Mouse (Mus musculus): ENCODE results near the gene Rrbp1. TPM values are rescaled to one million over a fixed set of nuclear protein-coding genes. Genes with fewer than 3 reads are reported as not detected.

Gene Rrbp1
- polyA plus RNA-seq, 1 experiment from 2014 or later = 52.4 TPM

GRCm38 (mm10) chr2:143978444-143979147, 32.5 kb downstream of the Rrbp1 start:
- no peak overlapping the region for H3K4me2 ChIP-seq (ENCODE audit: low read depth, low read length)
- 90% methylated on average over 8 of the region's 8 CpGs for WGBS
- no peaks in the 10 kb centered on the region for H3K27me3 ChIP-seq (ENCODE audit: control insufficient read depth, insufficient read depth, low read length)
- peaks cover 8% of the 10 kb centered on the region for H3K36me3 ChIP-seq (ENCODE audit: control insufficient read depth, insufficient read depth)
- H3K9me3 ChIP-seq (replicated peaks; ENCODE audit: control insufficient read depth, low read length) = no peaks in the 10 kb centered on the region
- ATAC-seq (replicated peaks; ENCODE audit: extremely low read depth, insufficient read depth, low FRiP score) = no peak
- H3K9ac ChIP-seq (ENCODE audit: low read length) = no peak overlapping the region
- H3K4me3 ChIP-seq (ENCODE audit: low read length) = no peak overlapping the region
- no peak overlapping the region for H3K27ac ChIP-seq (ENCODE audit: low read length)
- H3K4me1 ChIP-seq (ENCODE audit: control insufficient read depth, insufficient read depth, low read length) = 0 out of 2 replicates have a peak, but pooled peaks cover 3% of the 10 kb centered on the region

- H3K4me3 ChIP-seq (ENCODE audit: low read length) = no peak overlapping the region
- WGBS = 91% methylated on average over 5 of the region's 5 CpGs
- H3K9me3 ChIP-seq (replicated peaks; ENCODE audit: control insufficient read depth, low read length) = no peaks in the 10 kb centered on the region
- no peaks in the 10 kb centered on the region for H3K27me3 ChIP-seq (ENCODE audit: control insufficient read depth, insufficient read depth, low read length)
- H3K4me1 ChIP-seq (ENCODE audit: control insufficient read depth, insufficient read depth, low read length) = peaks cover 3% of the 10 kb centered on the region; the same call in 1 of the 2 replicates
- no peak overlapping the region for H3K27ac ChIP-seq (ENCODE audit: low read length)
- no peak for ATAC-seq (replicated peaks; ENCODE audit: extremely low read depth, insufficient read depth, low FRiP score)
- no peak overlapping the region for H3K9ac ChIP-seq (ENCODE audit: low read length)
- peaks cover 31% of the 10 kb centered on the region for H3K36me3 ChIP-seq (ENCODE audit: control insufficient read depth, insufficient read depth)
- H3K4me2 ChIP-seq (ENCODE audit: low read depth, low read length) = no peak overlapping the region
Measured at GRCm38 (mm10) chr2:143975146-143975649, 35.9 kb downstream of the Rrbp1 start.

GRCm38 (mm10) chr2:143973161-143973560, 37.9 kb downstream of the Rrbp1 start:
- peaks cover 41% of the 10 kb centered on the region for H3K36me3 ChIP-seq (ENCODE audit: control insufficient read depth, insufficient read depth)

GRCm38 (mm10) chr2:143971887-143972286, 39.2 kb downstream of the Rrbp1 start:
- Histone ChIP-seq H3K4me2 (ENCODE audit: low read depth, low read length) (no peak overlapping the region), H3K9ac (ENCODE audit: low read length) (no peak overlapping the region), H3K27me3 (ENCODE audit: control insufficient read depth, insufficient read depth, low read length) (no peaks in the 10 kb centered on the region), H3K4me1 (ENCODE audit: control insufficient read depth, insufficient read depth, low read length) (peaks cover 3% of the 10 kb centered on the region; the same call in 1 of the 2 replicates), H3K4me3 (ENCODE audit: low read length) (no peak overlapping the region), H3K9me3 (replicated peaks; ENCODE audit: control insufficient read depth, low read length) (no peaks in the 10 kb centered on the region), H3K36me3 (ENCODE audit: control insufficient read depth, insufficient read depth) (peaks cover 50% of the 10 kb centered on the region), H3K27ac (ENCODE audit: low read length) (no peak overlapping the region)
- 81% methylated on average over 2 of the region's 2 CpGs for WGBS
- ATAC-seq (replicated peaks; ENCODE audit: extremely low read depth, insufficient read depth, low FRiP score) = no peak

More at GRCm38 (mm10) chr2:143973161-143973560, 37.9 kb downstream of the Rrbp1 start:
- H3K4me1 ChIP-seq (ENCODE audit: control insufficient read depth, insufficient read depth, low read length) = peaks cover 3% of the 10 kb centered on the region; the same call in 1 of the 2 replicates
- no peaks in the 10 kb centered on the region for H3K9me3 ChIP-seq (replicated peaks; ENCODE audit: control insufficient read depth, low read length)
- H3K9ac ChIP-seq (ENCODE audit: low read length) = no peak overlapping the region
- no peak overlapping the region for H3K4me2 ChIP-seq (ENCODE audit: low read depth, low read length)
- WGBS = 88% methylated on average over 7 of the region's 7 CpGs
- no peak overlapping the region for H3K4me3 ChIP-seq (ENCODE audit: low read length)
- no peak for ATAC-seq (replicated peaks; ENCODE audit: extremely low read depth, insufficient read depth, low FRiP score)
- no peak overlapping the region for H3K27ac ChIP-seq (ENCODE audit: low read length)
- H3K27me3 ChIP-seq (ENCODE audit: control insufficient read depth, insufficient read depth, low read length) = no peaks in the 10 kb centered on the region

- no peak for ATAC-seq (replicated peaks; ENCODE audit: extremely low read depth, insufficient read depth, low FRiP score)
- peaks cover 61% of the 10 kb centered on the region for H3K36me3 ChIP-seq (ENCODE audit: control insufficient read depth, insufficient read depth)
Measured at GRCm38 (mm10) chr2:143970841-143971240, 40.2 kb downstream of the Rrbp1 start.

GRCm38 (mm10) chr2:143969260-143969659, 41.8 kb downstream of the Rrbp1 start:
- Histone ChIP-seq H3K9ac (ENCODE audit: low read length) (no peak overlapping the region), H3K9me3 (replicated peaks; ENCODE audit: control insufficient read depth, low read length) (no peaks in the 10 kb centered on the region), H3K36me3 (ENCODE audit: control insufficient read depth, insufficient read depth) (peaks cover 76% of the 10 kb centered on the region), H3K4me3 (ENCODE audit: low read length) (no peak overlapping the region), H3K27me3 (ENCODE audit: control insufficient read depth, insufficient read depth, low read length) (no peaks in the 10 kb centered on the region), H3K4me2 (ENCODE audit: low read depth, low read length) (no peak overlapping the region), H3K4me1 (ENCODE audit: control insufficient read depth, insufficient read depth, low read length) (peaks cover 3% of the 10 kb centered on the region; the same call in 1 of the 2 replicates), H3K27ac (ENCODE audit: low read length) (no peak overlapping the region)
- ATAC-seq (replicated peaks; ENCODE audit: extremely low read depth, insufficient read depth, low FRiP score) = no peak
- 85% methylated on average over 7 of the region's 7 CpGs for WGBS

More at GRCm38 (mm10) chr2:143970841-143971240, 40.2 kb downstream of the Rrbp1 start:
- H3K9ac ChIP-seq (ENCODE audit: low read length) = no peak overlapping the region
- no peak overlapping the region for H3K4me2 ChIP-seq (ENCODE audit: low read depth, low read length)
- 65% methylated on average over 2 of the region's 2 CpGs for WGBS
- H3K4me3 ChIP-seq (ENCODE audit: low read length) = no peak overlapping the region
- H3K27me3 ChIP-seq (ENCODE audit: control insufficient read depth, insufficient read depth, low read length) = no peaks in the 10 kb centered on the region
- peaks cover 3% of the 10 kb centered on the region; the same call in 1 of the 2 replicates for H3K4me1 ChIP-seq (ENCODE audit: control insufficient read depth, insufficient read depth, low read length)
- H3K27ac ChIP-seq (ENCODE audit: low read length) = no peak overlapping the region
- H3K9me3 ChIP-seq (replicated peaks; ENCODE audit: control insufficient read depth, low read length) = no peaks in the 10 kb centered on the region

GRCm38 (mm10) chr2:143963318-143963717, 47.7 kb downstream of the Rrbp1 start:
- peaks cover 3% of the 10 kb centered on the region; the same call in 1 of the 2 replicates for H3K9me3 ChIP-seq (replicated peaks; ENCODE audit: control insufficient read depth, low read length)
- H3K4me3 ChIP-seq (ENCODE audit: low read length) = no peak overlapping the region
- H3K27ac ChIP-seq (ENCODE audit: low read length) = no peak overlapping the region
- WGBS = 100% methylated on average over 1 of the region's 1 CpGs
- H3K4me2 ChIP-seq (ENCODE audit: low read depth, low read length) = no peak overlapping the region
- H3K4me1 ChIP-seq (ENCODE audit: control insufficient read depth, insufficient read depth, low read length) = no peaks in the 10 kb centered on the region
- no peak overlapping the region for H3K9ac ChIP-seq (ENCODE audit: low read length)
- no peaks in the 10 kb centered on the region for H3K27me3 ChIP-seq (ENCODE audit: control insufficient read depth, insufficient read depth, low read length)
- no peak for ATAC-seq (replicated peaks; ENCODE audit: extremely low read depth, insufficient read depth, low FRiP score)
- peaks cover 75% of the 10 kb centered on the region for H3K36me3 ChIP-seq (ENCODE audit: control insufficient read depth, insufficient read depth)

GRCm38 (mm10) chr2:143962192-143962591, 48.9 kb downstream of the Rrbp1 start:
- no peaks in the 10 kb centered on the region for H3K27me3 ChIP-seq (ENCODE audit: control insufficient read depth, insufficient read depth, low read length)
- no peak for ATAC-seq (replicated peaks; ENCODE audit: extremely low read depth, insufficient read depth, low FRiP score)
- peaks cover 77% of the 10 kb centered on the region for H3K36me3 ChIP-seq (ENCODE audit: control insufficient read depth, insufficient read depth)
- WGBS = 93% methylated on average over 5 of the region's 5 CpGs
- peaks cover 3% of the 10 kb centered on the region; the same call in 1 of the 2 replicates for H3K9me3 ChIP-seq (replicated peaks; ENCODE audit: control insufficient read depth, low read length)
- H3K4me3 ChIP-seq (ENCODE audit: low read length) = no peak overlapping the region
- no peak overlapping the region for H3K4me2 ChIP-seq (ENCODE audit: low read depth, low read length)
- no peak overlapping the region for H3K9ac ChIP-seq (ENCODE audit: low read length)
- no peak overlapping the region for H3K27ac ChIP-seq (ENCODE audit: low read length)
- no peaks in the 10 kb centered on the region for H3K4me1 ChIP-seq (ENCODE audit: control insufficient read depth, insufficient read depth, low read length)

GRCm38 (mm10) chr2:143955746-143956145, 55.3 kb downstream of the Rrbp1 start:
- H3K27ac ChIP-seq (ENCODE audit: low read length) = no peak overlapping the region
- peaks cover 3% of the 10 kb centered on the region; the same call in 1 of the 2 replicates for H3K9me3 ChIP-seq (replicated peaks; ENCODE audit: control insufficient read depth, low read length)
- no peak for ATAC-seq (replicated peaks; ENCODE audit: extremely low read depth, insufficient read depth, low FRiP score)
- H3K27me3 ChIP-seq (ENCODE audit: control insufficient read depth, insufficient read depth, low read length) = no peaks in the 10 kb centered on the region
- 93% methylated on average over 4 of the region's 4 CpGs for WGBS
- no peak overlapping the region for H3K9ac ChIP-seq (ENCODE audit: low read length)
- H3K4me2 ChIP-seq (ENCODE audit: low read depth, low read length) = no peak overlapping the region
- peaks cover 66% of the 10 kb centered on the region for H3K36me3 ChIP-seq (ENCODE audit: control insufficient read depth, insufficient read depth)
- no peak overlapping the region for H3K4me3 ChIP-seq (ENCODE audit: low read length)
- H3K4me1 ChIP-seq (ENCODE audit: control insufficient read depth, insufficient read depth, low read length) = peaks cover 7% of the 10 kb centered on the region

Data from heart, embryonic 16.5 days (tissue).